Mouse (Mus musculus) hindbrain, embryonic 14.5 days (tissue): Measurements from ENCODE around the gene Foxn3. TPM values are rescaled to one million over a fixed set of nuclear protein-coding genes. Genes with fewer than 3 reads are reported as not detected.

ENCODE experiments used
- ATAC-seq: fragments of 200-750 bp; cut with Nextera tagmentation; 2 replicates; pipeline ENCODE4 v1.8.0; 2017; ENCODE audit warnings: moderate number of reproducible peaks, mild to moderate bottlenecking, moderate TSS enrichment, moderate library complexity; ENCODE audit not compliant: low FRiP score
- DNase-seq: peaks from one replicate; pipeline ENCODE4 v3.0.0-alpha.2; 2015; ENCODE audit warnings: low spot score
- H3K27ac ChIP-seq: fragments of 300-500 bp; sonication (generic); 2 replicates; pipeline ENCODE4 v1.5.1; 2014; ENCODE audit warnings: mild to moderate bottlenecking, moderate library complexity
- H3K27me3 ChIP-seq: fragments of 300-500 bp; sonication (generic); 2 replicates; pipeline ENCODE4 v1.6.1; 2014; ENCODE audit warnings: mild to moderate bottlenecking, low read length, mixed read lengths; ENCODE audit not compliant: control insufficient read depth, insufficient read depth
- H3K36me3 ChIP-seq: fragments of 300-500 bp; sonication (generic); replicated peaks from 2 replicates; pipeline ENCODE4 v1.6.1; 2014; ENCODE audit not compliant: control insufficient read depth, insufficient read depth
- H3K4me1 ChIP-seq: fragments of 300-500 bp; sonication (generic); replicated peaks from 2 replicates; pipeline ENCODE4 v1.6.1; 2014; ENCODE audit warnings: antibody characterized with exemption, low read length, mixed read lengths; ENCODE audit not compliant: control insufficient read depth, insufficient read depth
- H3K4me2 ChIP-seq: fragments of 300-500 bp; sonication (generic); replicated peaks from 2 replicates; pipeline ENCODE4 v1.6.1; 2014; ENCODE audit warnings: mild to moderate bottlenecking, moderate library complexity
- H3K4me3 ChIP-seq: fragments of 300-500 bp; sonication (generic); replicated peaks from 2 replicates; pipeline ENCODE4 v1.5.1; 2014; ENCODE audit warnings: mild to moderate bottlenecking, low read length
- H3K9ac ChIP-seq: fragments of 300-500 bp; sonication (generic); 2 replicates; pipeline ENCODE4 v1.6.1; 2014
- H3K9me3 ChIP-seq: fragments of 300-500 bp; sonication (generic); 2 replicates; pipeline ENCODE4 v1.6.1; 2016; ENCODE audit warnings: low read length; ENCODE audit not compliant: control insufficient read depth
- WGBS: fragments of 180-500 bp; shearing (Covaris S2); extraction: QIAGEN DNeasy Blood & Tissue Kit; methylation state at CpG from one replicate; pipeline ENCODE4 v1.1.7; 2014; 5-methylcytosine and 5-hydroxymethylcytosine counted together
- polyA plus RNA-seq: library from polyadenylated mRNA; unstranded; fragments of >200 nt; fragmentation: Nextera tagmentation; extraction: Ambion mirVana; gene quantifications from 2 replicates; pipeline ENCODE4 v1.2.1, GENCODE M21; 2014

The Foxn3 gene
- polyA plus RNA-seq, 1 experiment from 2014 or later = 84.9 TPM

DNA sequence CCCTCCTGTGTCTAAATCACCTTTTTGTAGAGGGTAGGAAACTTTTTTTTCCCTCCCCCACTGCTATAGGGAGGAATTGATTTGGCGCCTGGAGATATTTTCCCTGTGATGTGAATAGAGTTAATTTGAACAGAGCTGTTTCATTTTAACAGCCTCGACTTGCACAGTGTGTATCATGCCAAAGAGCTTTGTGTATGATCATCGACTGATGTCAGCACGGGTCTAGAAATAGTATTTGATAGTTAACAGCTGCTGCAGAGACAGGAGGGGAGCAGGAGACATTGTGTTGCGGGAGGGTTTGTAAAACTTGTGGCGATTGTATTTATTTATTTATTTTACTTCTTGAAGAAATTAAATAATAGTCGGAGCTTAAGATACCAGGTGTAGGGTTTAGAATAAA is 36.2 kb upstream of the Foxn3 start:
- no peak for ATAC-seq
- no peak for DNase-seq
- WGBS = 65% methylated on average over 7 of the region's 7 CpGs

DNA sequence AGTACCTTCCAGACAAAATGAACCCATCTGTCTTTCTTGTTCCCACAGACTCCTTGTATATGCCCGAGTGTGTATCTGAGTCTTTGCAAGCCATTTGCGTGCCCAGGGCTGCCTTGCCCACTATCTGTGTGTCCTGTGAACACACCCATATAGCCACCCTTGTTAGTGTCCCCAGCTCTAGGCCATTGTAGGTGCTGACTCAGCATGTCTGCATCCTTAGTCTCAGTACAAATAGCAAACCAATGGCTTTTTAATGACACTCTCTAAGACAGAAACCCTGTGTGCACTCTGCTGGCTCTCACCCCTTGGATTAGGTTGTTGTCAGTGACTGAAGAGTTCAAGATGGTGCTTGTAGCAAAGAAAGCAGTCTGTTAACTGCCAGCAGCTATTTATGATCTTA is 33.0 kb upstream of the Foxn3 start:
- H3K4me1 ChIP-seq = no peaks in the 10 kb centered on the region
- H3K27me3 ChIP-seq = no peaks in the 10 kb centered on the region
- H3K4me2 ChIP-seq = no peak overlapping the region
- H3K9ac ChIP-seq = no peak overlapping the region
- ATAC-seq (no peak), DNase-seq (no peak)
- H3K9me3 ChIP-seq = 0 out of 2 replicates have a peak, but pooled peaks cover 7% of the 10 kb centered on the region
- 91% methylated on average over 2 of the region's 2 CpGs for WGBS
- H3K36me3 ChIP-seq = no peaks in the 10 kb centered on the region
- no peak overlapping the region for H3K27ac ChIP-seq
- no peak overlapping the region for H3K4me3 ChIP-seq

More for the DNA sequence above, 36.2 kb upstream of the Foxn3 start:
- H3K27me3 ChIP-seq = no peaks in the 10 kb centered on the region
- H3K4me1 ChIP-seq = no peaks in the 10 kb centered on the region
- H3K4me2 ChIP-seq = no peak overlapping the region
- H3K4me3 ChIP-seq = no peak overlapping the region
- H3K36me3 ChIP-seq = no peaks in the 10 kb centered on the region
- no peaks in the 10 kb centered on the region for H3K9me3 ChIP-seq
- no peak overlapping the region for H3K9ac ChIP-seq
- H3K27ac ChIP-seq = no peak overlapping the region

DNA sequence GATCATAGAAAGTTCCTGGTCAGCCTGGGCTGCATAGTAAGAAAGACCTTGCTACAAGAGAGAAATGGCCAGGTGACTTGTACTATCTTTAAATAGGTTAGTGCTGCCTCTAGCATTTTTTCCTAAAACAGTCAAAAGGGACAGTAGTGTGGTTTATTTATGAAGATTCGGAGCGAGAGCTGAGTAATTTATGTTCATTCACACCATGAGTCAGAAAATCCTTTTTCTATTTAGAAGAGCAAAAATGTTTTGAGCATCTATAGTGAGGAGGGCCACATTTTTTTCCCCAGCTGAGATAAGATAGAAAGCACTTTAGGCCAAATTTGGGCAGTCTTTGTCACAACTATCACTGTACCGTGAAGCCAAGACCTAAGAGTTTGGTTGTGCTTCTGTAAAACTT is 24.0 kb upstream of the Foxn3 start:
- WGBS = 91% methylated on average over 3 of the region's 3 CpGs
- H3K9me3 ChIP-seq = 0 out of 2 replicates have a peak, but pooled peaks cover 4% of the 10 kb centered on the region
- ATAC-seq (no peak), DNase-seq (no peak)
- H3K36me3 ChIP-seq = no peaks in the 10 kb centered on the region
- no peaks in the 10 kb centered on the region for H3K4me1 ChIP-seq
- no peak overlapping the region for H3K9ac ChIP-seq
- H3K27ac ChIP-seq = no peak overlapping the region
- H3K4me3 ChIP-seq = no peak overlapping the region
- H3K27me3 ChIP-seq = no peaks in the 10 kb centered on the region
- no peak overlapping the region for H3K4me2 ChIP-seq

DNA sequence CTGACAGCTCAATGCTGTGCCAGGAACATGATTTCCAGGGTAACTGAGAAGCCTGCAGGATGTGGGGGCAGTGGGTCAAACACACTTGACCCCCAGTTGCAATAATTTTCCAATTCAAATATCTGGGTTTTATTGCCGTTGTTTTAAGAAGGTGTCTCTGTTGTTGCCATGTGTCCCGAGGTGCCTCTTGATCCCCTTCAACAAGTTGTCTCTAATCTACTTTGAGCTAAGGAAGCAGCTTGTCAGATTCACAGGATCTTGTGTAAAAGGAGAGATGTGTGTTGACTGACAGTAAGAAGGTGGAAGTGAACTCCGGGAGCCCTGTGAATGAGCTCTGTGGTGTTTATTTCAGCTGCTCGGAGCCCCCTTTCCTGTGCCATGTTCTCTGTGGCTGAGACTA is 16.6 kb upstream of the Foxn3 start:
- Histone ChIP-seq H3K27ac (no peak overlapping the region), H3K4me3 (no peak overlapping the region), H3K36me3 (no peaks in the 10 kb centered on the region), H3K27me3 (no peaks in the 10 kb centered on the region), H3K9ac (no peak overlapping the region), H3K4me1 (no peaks in the 10 kb centered on the region), H3K4me2 (no peak overlapping the region), H3K9me3 (no peaks in the 10 kb centered on the region)
- 74% methylated on average over 4 of the region's 4 CpGs for WGBS
- ATAC-seq (no peak), DNase-seq (no peak)

DNA sequence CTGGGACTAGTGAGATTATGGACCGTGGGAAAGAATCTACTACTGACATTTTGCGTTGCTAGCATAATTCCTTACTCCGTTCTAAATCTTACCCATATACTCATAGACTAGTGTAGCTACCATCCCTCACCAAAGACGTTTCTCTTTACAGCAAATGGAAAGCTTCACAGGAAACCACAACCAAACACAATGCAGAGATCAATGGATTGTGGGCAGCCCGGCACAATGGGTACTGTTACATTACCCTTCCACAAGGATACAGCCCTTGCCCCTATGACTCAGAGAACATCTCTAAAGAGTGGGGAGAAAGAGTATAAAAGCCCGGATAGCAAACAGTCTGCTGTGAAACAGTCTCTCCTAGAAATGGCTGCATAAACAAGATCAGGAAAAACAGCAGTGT is 13.3 kb upstream of the Foxn3 start:
- Histone ChIP-seq H3K4me1 (no peaks in the 10 kb centered on the region), H3K27ac (no peak overlapping the region), H3K4me2 (no peak overlapping the region), H3K27me3 (no peaks in the 10 kb centered on the region), H3K9me3 (no peaks in the 10 kb centered on the region), H3K4me3 (no peak overlapping the region), H3K36me3 (no peaks in the 10 kb centered on the region), H3K9ac (no peak overlapping the region)
- ATAC-seq (no peak), DNase-seq (no peak)
- WGBS = 71% methylated on average over 6 of the region's 6 CpGs

DNA sequence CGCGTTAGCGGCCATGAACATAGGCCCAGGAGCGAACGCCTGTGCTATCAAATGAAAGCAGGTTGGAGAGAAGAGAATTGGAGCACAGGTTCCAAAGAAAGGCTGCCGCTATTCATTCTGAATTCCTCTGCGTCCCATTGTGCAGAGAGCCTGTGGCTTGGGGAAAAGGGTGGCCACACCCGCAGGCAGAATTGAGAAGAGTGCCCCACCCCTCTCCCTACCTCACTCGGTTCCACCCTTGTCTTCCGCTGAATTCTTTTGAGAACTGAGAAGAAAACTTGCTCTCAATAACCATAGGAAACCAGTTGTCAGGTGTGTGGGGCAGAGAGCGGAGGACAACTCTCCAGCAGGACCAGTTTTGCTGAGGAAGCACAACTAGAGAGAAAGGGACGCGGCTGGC is 10.9 kb upstream of the Foxn3 start:
- no peaks in the 10 kb centered on the region for H3K27me3 ChIP-seq
- no peak overlapping the region for H3K9ac ChIP-seq
- H3K4me2 ChIP-seq = no peak overlapping the region
- H3K36me3 ChIP-seq = no peaks in the 10 kb centered on the region
- no peaks in the 10 kb centered on the region for H3K4me1 ChIP-seq
- no peak for ATAC-seq
- no peak overlapping the region for H3K27ac ChIP-seq
- no peaks in the 10 kb centered on the region for H3K9me3 ChIP-seq
- no peak overlapping the region for H3K4me3 ChIP-seq
- WGBS = 40% methylated on average over 13 of the region's 13 CpGs
- DNase-seq = no peak

DNA sequence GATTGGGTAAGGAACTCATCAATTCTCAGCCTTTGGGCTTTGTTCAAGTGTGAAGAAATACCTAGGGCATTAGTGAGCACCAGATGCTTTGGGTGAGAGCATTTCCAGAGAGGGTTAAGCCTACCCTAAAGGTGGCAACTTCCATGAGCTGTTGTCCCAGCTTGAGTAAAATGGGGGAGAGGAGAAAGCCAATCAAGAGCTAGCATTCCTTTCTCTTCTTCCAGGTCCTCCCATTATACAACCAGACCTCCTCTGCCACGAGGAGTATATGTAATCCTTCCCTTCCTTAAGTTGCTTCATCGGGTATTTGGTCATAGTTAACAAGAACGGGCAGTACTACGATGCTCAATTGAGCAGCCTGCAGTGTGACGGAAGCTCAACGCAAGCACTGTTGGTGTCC is 9.7 kb upstream of the Foxn3 start:
- H3K27ac ChIP-seq = no peak overlapping the region
- no peaks in the 10 kb centered on the region for H3K27me3 ChIP-seq
- no peaks in the 10 kb centered on the region for H3K9me3 ChIP-seq
- DNase-seq = no peak
- H3K4me1 ChIP-seq = no peaks in the 10 kb centered on the region
- ATAC-seq = no peak
- WGBS = 87% methylated on average over 6 of the region's 6 CpGs
- H3K4me2 ChIP-seq = no peak overlapping the region
- no peak overlapping the region for H3K4me3 ChIP-seq
- H3K36me3 ChIP-seq = no peaks in the 10 kb centered on the region
- H3K9ac ChIP-seq = no peak overlapping the region

DNA sequence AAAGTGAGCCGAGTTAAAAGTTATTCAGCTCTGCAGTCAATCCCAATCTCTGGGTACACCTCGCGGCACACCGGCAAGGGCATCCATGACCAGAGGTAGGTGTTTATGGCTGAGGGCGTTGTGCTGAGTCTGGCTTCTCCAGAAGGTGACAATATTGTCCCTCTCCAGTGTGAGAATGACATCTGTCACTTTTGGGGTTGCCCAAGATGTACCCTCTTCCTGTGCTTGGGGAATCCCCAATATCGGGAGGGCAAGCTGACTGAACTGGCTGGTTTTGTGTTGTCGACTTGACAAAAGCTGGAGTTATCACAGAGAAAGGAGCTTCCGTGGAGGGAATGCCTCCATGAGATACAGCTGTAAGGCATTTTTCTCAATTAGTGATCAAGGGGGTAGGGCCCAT is 8.6 kb upstream of the Foxn3 start:
- no peaks in the 10 kb centered on the region for H3K4me1 ChIP-seq
- H3K36me3 ChIP-seq = no peaks in the 10 kb centered on the region
- H3K4me3 ChIP-seq = no peak overlapping the region
- WGBS = 98% methylated on average over 8 of the region's 8 CpGs
- H3K27ac ChIP-seq = no peak overlapping the region
- DNase-seq = no peak
- no peak overlapping the region for H3K4me2 ChIP-seq
- no peak overlapping the region for H3K9ac ChIP-seq
- ATAC-seq = no peak
- H3K27me3 ChIP-seq = no peaks in the 10 kb centered on the region
- no peaks in the 10 kb centered on the region for H3K9me3 ChIP-seq

DNA sequence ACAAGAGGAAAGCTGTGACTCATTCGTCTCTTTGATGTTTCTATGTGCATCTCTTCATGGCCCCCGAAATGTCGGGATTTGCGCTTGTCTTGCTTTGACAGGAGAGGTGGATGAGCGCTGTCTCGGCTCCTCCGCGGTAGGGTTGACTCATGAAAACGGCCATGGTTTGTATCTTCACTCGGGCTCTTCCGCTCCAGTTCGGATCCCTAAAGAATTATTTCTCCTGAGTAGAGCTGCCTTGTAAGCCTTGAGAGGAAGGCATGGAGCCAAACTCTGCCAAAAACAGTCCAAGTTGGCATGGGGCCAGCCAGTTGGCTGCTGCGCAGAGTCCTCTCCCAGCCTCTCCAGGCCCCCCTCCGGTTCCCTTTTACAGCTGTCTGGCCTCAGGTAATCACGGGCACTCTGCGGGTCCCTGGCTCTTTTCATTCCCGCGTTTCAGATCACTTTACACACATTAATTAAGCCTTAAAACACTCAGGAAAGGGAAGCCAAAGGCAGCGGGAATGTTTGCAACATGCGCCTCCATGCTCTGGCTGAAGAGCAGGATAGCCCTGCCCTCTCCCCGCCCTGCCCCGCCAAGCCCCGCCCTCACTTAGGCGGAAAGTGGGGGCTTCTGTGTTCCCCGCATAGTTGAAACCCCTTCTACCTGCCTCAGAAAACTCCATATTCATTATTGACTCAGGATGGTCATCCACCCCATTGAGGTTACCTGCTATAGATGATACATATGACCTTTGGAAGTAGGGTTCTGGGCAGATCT is 7.0 kb upstream of the Foxn3 start:
- 65% methylated on average over 25 of the region's 25 CpGs for WGBS
- H3K27ac ChIP-seq = no peak overlapping the region
- no peaks in the 10 kb centered on the region for H3K9me3 ChIP-seq
- DNase-seq (peak; percentile 79), ATAC-seq (peak; percentile 68; the same call in 1 of the 2 replicates)
- H3K4me1 ChIP-seq = no peaks in the 10 kb centered on the region
- no peak overlapping the region for H3K4me3 ChIP-seq
- H3K36me3 ChIP-seq = no peaks in the 10 kb centered on the region
- no peak overlapping the region for H3K9ac ChIP-seq
- no peaks in the 10 kb centered on the region for H3K27me3 ChIP-seq
- no peak overlapping the region for H3K4me2 ChIP-seq

DNA sequence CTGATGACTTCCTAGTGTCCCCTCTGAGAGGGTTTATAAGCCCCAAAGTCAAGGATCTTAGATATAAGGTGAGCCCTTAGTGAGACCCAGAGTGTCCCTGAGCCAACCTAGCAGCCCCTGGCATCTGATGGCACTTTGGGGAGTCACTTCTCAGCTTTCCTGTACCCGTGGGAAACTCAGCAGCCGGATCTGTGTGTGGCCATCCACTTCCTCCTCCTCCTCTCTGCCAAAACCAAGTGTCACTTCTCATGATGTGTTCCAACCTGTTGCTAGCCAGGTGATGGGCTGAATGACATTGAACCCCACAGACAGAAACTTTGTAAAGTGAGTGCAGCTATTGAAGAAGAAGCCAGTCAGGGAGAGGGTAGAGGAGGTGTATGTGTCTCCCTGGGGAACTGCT is 2.2 kb upstream of the Foxn3 start:
- Histone ChIP-seq H3K9me3 (no peaks in the 10 kb centered on the region), H3K9ac (no peak overlapping the region), H3K4me1 (peaks cover 15% of the 10 kb centered on the region), H3K4me3 (no peak overlapping the region), H3K36me3 (no peaks in the 10 kb centered on the region), H3K4me2 (no peak overlapping the region), H3K27ac (no peak overlapping the region), H3K27me3 (no peaks in the 10 kb centered on the region)
- 68% methylated on average over 2 of the region's 2 CpGs for WGBS
- DNase-seq = no peak
- ATAC-seq = no peak
